Mouse (Mus musculus) hindbrain, embryonic 11.5 days (tissue): ENCODE data around the gene Hdhd5. TPM values are rescaled to one million over a fixed set of nuclear protein-coding genes. Genes with fewer than 3 reads are reported as not detected.

Source experiments
- ATAC-seq: fragments of 200-750 bp; cut with Nextera tagmentation; 2 replicates; pipeline ENCODE4 v1.8.0; 2017; ENCODE audit warnings: mild to moderate bottlenecking, moderate TSS enrichment, moderate library complexity; ENCODE audit not compliant: low FRiP score
- DNase-seq: peaks from one replicate; pipeline ENCODE4 v3.0.0-alpha.2; 2015; ENCODE audit warnings: low spot score
- H3K27ac ChIP-seq: fragments of 300-500 bp; sonication (generic); 2 replicates; pipeline ENCODE4 v1.5.1; 2014; ENCODE audit warnings: mild to moderate bottlenecking, low read depth, low read length
- H3K27me3 ChIP-seq: fragments of 300-500 bp; sonication (generic); 2 replicates; pipeline ENCODE4 v1.6.1; 2014; ENCODE audit warnings: mild to moderate bottlenecking, low read length, moderate library complexity, mixed read lengths; ENCODE audit not compliant: control insufficient read depth, insufficient read depth
- H3K36me3 ChIP-seq: fragments of 300-500 bp; sonication (generic); 2 replicates; pipeline ENCODE4 v1.6.1; 2014; ENCODE audit warnings: mild to moderate bottlenecking, low read length, moderate library complexity, mixed read lengths; ENCODE audit not compliant: control insufficient read depth, insufficient read depth
- H3K4me1 ChIP-seq: fragments of 300-500 bp; sonication (generic); replicated peaks from 2 replicates; pipeline ENCODE4 v1.6.1; 2014; ENCODE audit warnings: low read length, mixed read lengths; ENCODE audit not compliant: control insufficient read depth, insufficient read depth
- H3K4me2 ChIP-seq: fragments of 300-500 bp; sonication (generic); replicated peaks from 2 replicates; pipeline ENCODE4 v1.6.1; 2014; ENCODE audit warnings: mild to moderate bottlenecking, low read depth, low read length
- H3K4me3 ChIP-seq: fragments of 300-500 bp; sonication (generic); 2 replicates; pipeline ENCODE4 v1.5.1; 2014; ENCODE audit warnings: low read depth, low read length
- H3K9ac ChIP-seq: fragments of 300-500 bp; sonication (generic); 2 replicates; pipeline ENCODE4 v1.6.1; 2014; ENCODE audit warnings: low read depth, low read length
- H3K9me3 ChIP-seq: fragments of 300-500 bp; sonication (generic); 2 replicates; pipeline ENCODE4 v1.6.1; 2016; ENCODE audit warnings: low read length; ENCODE audit not compliant: control insufficient read depth
- WGBS: fragments of 180-500 bp; shearing (Covaris S2); extraction: QIAGEN DNeasy Blood & Tissue Kit; methylation state at CpG from one replicate; pipeline ENCODE4 v1.1.7; 2014; 5-methylcytosine and 5-hydroxymethylcytosine counted together
- polyA plus RNA-seq: library from polyadenylated mRNA; unstranded; fragments of >200 nt; fragmentation: Nextera tagmentation; extraction: Ambion mirVana; gene quantifications from 2 replicates; pipeline ENCODE4 v1.2.1, GENCODE M21; 2014

The Hdhd5 gene
- polyA plus RNA-seq, 1 experiment from 2014 or later = 13.8 TPM

DNA sequence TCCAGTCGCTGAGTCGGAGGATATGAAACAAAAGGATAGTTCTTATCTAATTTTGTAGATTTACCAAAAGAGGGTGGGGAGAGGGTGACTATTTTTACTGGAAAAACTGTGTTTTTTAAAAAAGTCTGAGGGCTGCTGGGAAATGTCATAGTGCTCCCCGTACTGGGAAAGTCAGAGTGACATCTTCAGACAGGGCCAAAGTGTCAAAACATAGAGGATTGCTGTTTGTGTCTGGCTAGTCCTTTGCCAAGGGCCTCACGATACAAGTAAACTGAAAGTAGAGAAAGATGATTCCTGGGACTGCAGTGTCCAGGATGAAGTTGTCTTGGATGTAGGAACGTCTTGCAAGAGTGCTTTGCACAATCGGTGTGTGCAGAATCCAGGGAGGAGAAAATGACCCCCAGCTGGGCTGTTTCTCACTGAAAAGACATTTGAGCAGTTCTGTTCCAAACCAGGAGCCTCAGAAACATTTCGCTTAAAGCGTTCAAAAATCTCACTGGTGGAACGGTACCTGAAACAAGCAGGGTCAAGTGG is 66.6 kb downstream of the Hdhd5 start:
- ATAC-seq (no peak), DNase-seq (no peak)
- no peak overlapping the region for H3K9ac ChIP-seq
- H3K9me3 ChIP-seq = no peaks in the 10 kb centered on the region
- 54% methylated on average over 9 of the region's 9 CpGs for WGBS
- H3K4me1 ChIP-seq = no peaks in the 10 kb centered on the region
- H3K4me2 ChIP-seq = no peak overlapping the region
- no peaks in the 10 kb centered on the region for H3K36me3 ChIP-seq
- peaks cover 25% of the 10 kb centered on the region for H3K27me3 ChIP-seq
- no peak overlapping the region for H3K27ac ChIP-seq
- H3K4me3 ChIP-seq = no peak overlapping the region; the same call in 1 of the 2 replicates

- H3K27me3 ChIP-seq = peaks cover 25% of the 10 kb centered on the region
These were observed 67.2 kb downstream of the Hdhd5 start for GRCm38 (mm10) chr6:120463884-120464283.

GRCm38 (mm10) chr6:120463086-120463871 is 67.8 kb downstream of the Hdhd5 start, which contains the start of gene Il17ra:
TSS of gene Il17ra (plus strand) at chr6:120463247.
- DNase-seq (peak; percentile 76), ATAC-seq (peak; percentile 84)
- H3K27me3 ChIP-seq = peaks cover 25% of the 10 kb centered on the region
- peak within 1 kb of the TSS; percentile 57 for H3K4me3 ChIP-seq
- peak within 1 kb of the TSS; percentile 57 for H3K9ac ChIP-seq
- under 1% methylated on average over 80 of the region's 90 CpGs for WGBS
- H3K9me3 ChIP-seq = no peaks in the 10 kb centered on the region
- peak within 1 kb of the TSS; percentile 82 for H3K4me2 ChIP-seq
- no peaks in the 10 kb centered on the region for H3K36me3 ChIP-seq
- H3K4me1 ChIP-seq = no peaks in the 10 kb centered on the region
- H3K27ac ChIP-seq = no peak within 1 kb of the TSS

More at GRCm38 (mm10) chr6:120463884-120464283, 67.2 kb downstream of the Hdhd5 start:
- no peak overlapping the region for H3K27ac ChIP-seq
- H3K4me1 ChIP-seq = no peaks in the 10 kb centered on the region
- DNase-seq (peak; percentile 32), ATAC-seq (peak; percentile 28; the same call in 1 of the 2 replicates)
- 6% methylated on average over 11 of the region's 11 CpGs for WGBS
- peak overlapping the region; percentile 57 for H3K4me3 ChIP-seq
- no peaks in the 10 kb centered on the region for H3K9me3 ChIP-seq
- H3K36me3 ChIP-seq = no peaks in the 10 kb centered on the region
- no peak overlapping the region for H3K9ac ChIP-seq
- peak overlapping the region; percentile 82 for H3K4me2 ChIP-seq

DNA sequence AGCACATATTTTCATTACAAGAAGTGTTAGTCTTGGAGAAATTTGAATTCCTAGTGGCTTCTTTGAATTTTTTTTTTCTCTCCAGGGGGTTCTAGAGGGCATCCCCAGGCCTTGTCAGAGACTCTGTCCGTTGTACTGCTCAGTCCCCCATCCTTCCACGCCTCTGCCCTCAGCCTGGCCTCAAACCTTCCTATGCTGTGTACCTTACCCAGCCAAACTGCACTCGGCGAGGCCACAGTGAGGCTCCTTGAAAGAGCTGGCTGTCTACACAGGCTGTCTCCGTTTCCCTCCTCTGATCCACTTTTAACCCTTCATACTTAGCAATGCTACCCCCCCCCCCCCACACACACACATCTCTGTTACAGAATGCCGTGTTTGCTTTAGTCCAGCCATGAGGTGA is 68.9 kb downstream of the Hdhd5 start:
- H3K36me3 ChIP-seq = no peaks in the 10 kb centered on the region
- H3K4me2 ChIP-seq = no peak overlapping the region
- H3K9ac ChIP-seq = no peak overlapping the region
- DNase-seq (no peak), ATAC-seq (no peak)
- H3K4me3 ChIP-seq = no peak overlapping the region
- no peaks in the 10 kb centered on the region for H3K4me1 ChIP-seq
- 59% methylated on average over 6 of the region's 6 CpGs for WGBS
- no peak overlapping the region for H3K27ac ChIP-seq
- H3K9me3 ChIP-seq = no peaks in the 10 kb centered on the region
- peaks cover 25% of the 10 kb centered on the region for H3K27me3 ChIP-seq

DNA sequence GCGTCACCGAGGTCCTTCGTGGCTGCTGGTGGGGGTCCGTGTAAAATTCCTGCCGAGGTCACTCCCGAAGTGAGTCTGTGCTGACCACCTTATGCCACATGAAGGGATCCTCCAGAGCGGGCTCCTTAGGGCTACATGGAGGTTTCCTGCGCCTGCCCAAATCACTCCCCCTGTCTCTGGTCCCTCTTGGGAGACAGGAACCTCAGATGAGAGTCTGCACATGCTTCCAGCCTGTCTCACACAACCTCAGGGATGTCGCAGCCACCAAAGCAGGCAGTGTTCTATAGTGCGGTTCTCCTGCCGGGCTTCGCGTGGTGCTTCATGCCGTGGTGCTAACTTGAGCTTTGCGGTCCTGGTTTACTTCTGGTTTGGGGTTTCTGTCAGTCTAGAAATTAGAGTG is 69.9 kb downstream of the Hdhd5 start:
- DNase-seq (no peak), ATAC-seq (no peak)
- Histone ChIP-seq H3K27me3 (peaks cover 25% of the 10 kb centered on the region), H3K4me1 (no peaks in the 10 kb centered on the region), H3K36me3 (no peaks in the 10 kb centered on the region), H3K4me2 (no peak overlapping the region), H3K4me3 (no peak overlapping the region), H3K9ac (no peak overlapping the region), H3K27ac (no peak overlapping the region), H3K9me3 (no peaks in the 10 kb centered on the region)
- WGBS = 69% methylated on average over 15 of the region's 15 CpGs

Other genes starting within 250 kb of the Hdhd5 start
- 0.15 TPM in 1 of 2 replicates, not detected in the other for gene D330020A13Rik, start 237.0 kb downstream of the Hdhd5 start, polyA plus RNA-seq
- gene B4galnt3, start 236.8 kb downstream of the Hdhd5 start, polyA plus RNA-seq = not detected in 2 replicates
- 57.4 and 63.1 TPM in 2 replicates for gene Kdm5a, start 167.2 kb downstream of the Hdhd5 start, polyA plus RNA-seq
- 24.7 and 24.8 TPM in 2 replicates for gene Ccdc77, start 166.9 kb downstream of the Hdhd5 start, polyA plus RNA-seq
- gene Il17ra, start 68.1 kb downstream of the Hdhd5 start, polyA plus RNA-seq = 2.8 and 5.4 TPM in 2 replicates
- gene Tmem121b, start 37.5 kb downstream of the Hdhd5 start, polyA plus RNA-seq = 1.0 and 1.8 TPM in 2 replicates
- 18.8 and 27.7 TPM in 2 replicates for gene Cecr2, start 135.1 kb upstream of the Hdhd5 start, polyA plus RNA-seq
- gene Slc25a18, start 242.3 kb upstream of the Hdhd5 start, polyA plus RNA-seq = 2.2 and 2.3 TPM in 2 replicates